Mouse (Mus musculus) ES-Bruce4 (cell line): ENCODE measurements around the gene Trpm8. TPM values are rescaled to one million over a fixed set of nuclear protein-coding genes. Genes with fewer than 3 reads are reported as not detected.

Source experiments
- H3K27ac ChIP-seq: 2 replicates; pipeline ENCODE4 v1.5.1; 2012; ENCODE audit warnings: low read length, inconsistent platforms; ENCODE audit not compliant: insufficient read depth
- H3K27me3 ChIP-seq: 2 replicates; pipeline ENCODE4 v1.6.1; 2012; ENCODE audit warnings: mild to moderate bottlenecking, low read length, inconsistent platforms; ENCODE audit not compliant: control insufficient read depth, poor library complexity, insufficient read depth, severe bottlenecking
- H3K36me3 ChIP-seq: 2 replicates; pipeline ENCODE4 v1.6.1; 2012; ENCODE audit warnings: inconsistent platforms, mild to moderate bottlenecking, low read length, moderate library complexity; ENCODE audit not compliant: control insufficient read depth, poor library complexity, insufficient read depth, severe bottlenecking
- H3K4me1 ChIP-seq: one replicate; pipeline ENCODE4 v1.8.1; 2011; ENCODE audit warnings: low read length; ENCODE audit not compliant: control insufficient read depth, insufficient read depth
- H3K4me3 ChIP-seq: 2 replicates; pipeline ENCODE4 v1.5.1; 2011; ENCODE audit warnings: low read depth, mild to moderate bottlenecking, low read length
- H3K9ac ChIP-seq: 2 replicates; pipeline ENCODE4 v1.6.1; 2012; ENCODE audit warnings: low read depth, mild to moderate bottlenecking, inconsistent platforms; ENCODE audit not compliant: poor library complexity, severe bottlenecking
- H3K9me3 ChIP-seq: replicated peaks from 2 replicates; pipeline ENCODE4 v1.6.1; 2012; ENCODE audit warnings: mild to moderate bottlenecking, low read length, inconsistent platforms; ENCODE audit not compliant: control insufficient read depth, poor library complexity, insufficient read depth, severe bottlenecking
- CTCF ChIP-seq: IDR thresholded peaks from one replicate; pipeline ENCODE4 v1.8.1; 2011; ENCODE audit warnings: low read depth, low read length
- EP300 ChIP-seq: IDR thresholded peaks from 2 replicates; pipeline ENCODE4 v1.6.1; 2011; ENCODE audit warnings: low read depth, low read length; ENCODE audit not compliant: insufficient read depth
- POLR2A ChIP-seq: IDR thresholded peaks from one replicate; pipeline ENCODE4 v1.8.1; 2011; ENCODE audit warnings: low read length; ENCODE audit not compliant: insufficient read depth
- polyA plus RNA-seq: library from polyadenylated mRNA; stranded (reverse); fragments of >200 nt; gene quantifications from 2 replicates; pipeline ENCODE4 v1.2.4, GENCODE M21; 2011; ENCODE audit warnings: low read depth; ENCODE audit not compliant: missing spikeins, insufficient read depth, insufficient read length

The Trpm8 gene
- polyA plus RNA-seq, 1 experiment: not detected

GRCm38 (mm10) chr1:88355025-88355424, 77.6 kb downstream of the Trpm8 start:
- TF ChIP-seq POLR2A (no peak), EP300 (no peak), CTCF (no peak)
- no peaks in the 10 kb centered on the region for H3K4me1 ChIP-seq
- no peak overlapping the region for H3K27ac ChIP-seq
- no peaks in the 10 kb centered on the region for H3K9me3 ChIP-seq
- H3K27me3 ChIP-seq: no peaks in the 10 kb centered on the region
- H3K36me3 ChIP-seq: no peaks in the 10 kb centered on the region
- H3K4me3 ChIP-seq: no peak overlapping the region
- H3K9ac ChIP-seq: no peak overlapping the region

GRCm38 (mm10) chr1:88355681-88356080, 78.2 kb downstream of the Trpm8 start:
- TF ChIP-seq EP300 (no peak), CTCF (no peak), POLR2A (no peak)
- Histone ChIP-seq H3K27ac (no peak overlapping the region), H3K9ac (no peak overlapping the region), H3K9me3 (no peaks in the 10 kb centered on the region), H3K27me3 (no peaks in the 10 kb centered on the region), H3K4me1 (no peaks in the 10 kb centered on the region), H3K36me3 (no peaks in the 10 kb centered on the region), H3K4me3 (no peak overlapping the region)

- Histone ChIP-seq H3K4me3 (no peak overlapping the region), H3K27ac (no peak overlapping the region), H3K9ac (no peak overlapping the region), H3K27me3 (no peaks in the 10 kb centered on the region), H3K36me3 (no peaks in the 10 kb centered on the region), H3K9me3 (no peaks in the 10 kb centered on the region), H3K4me1 (no peaks in the 10 kb centered on the region)
- TF ChIP-seq POLR2A (no peak), CTCF (no peak), EP300 (no peak)
These were observed 79.2 kb downstream of the Trpm8 start for GRCm38 (mm10) chr1:88356616-88357015.

- H3K9ac ChIP-seq: no peak overlapping the region
- no peak overlapping the region for H3K27ac ChIP-seq
- no peaks in the 10 kb centered on the region for H3K4me1 ChIP-seq
- TF ChIP-seq POLR2A (no peak), CTCF (peak; percentile 54)
- no peak overlapping the region for H3K4me3 ChIP-seq
- H3K36me3 ChIP-seq: no peaks in the 10 kb centered on the region
- H3K27me3 ChIP-seq: no peaks in the 10 kb centered on the region
- no peaks in the 10 kb centered on the region for H3K9me3 ChIP-seq
These were observed 80.1 kb downstream of the Trpm8 start for GRCm38 (mm10) chr1:88357458-88358090.

GRCm38 (mm10) chr1:88358102-88358654, 80.7 kb downstream of the Trpm8 start:
- no peaks in the 10 kb centered on the region for H3K4me1 ChIP-seq
- TF ChIP-seq EP300 (no peak), POLR2A (no peak), CTCF (no peak)
- H3K4me3 ChIP-seq: no peak overlapping the region
- H3K9ac ChIP-seq: no peak overlapping the region
- no peaks in the 10 kb centered on the region for H3K36me3 ChIP-seq
- H3K9me3 ChIP-seq: no peaks in the 10 kb centered on the region
- no peak overlapping the region for H3K27ac ChIP-seq
- no peaks in the 10 kb centered on the region for H3K27me3 ChIP-seq

GRCm38 (mm10) chr1:88361085-88361484, 83.6 kb downstream of the Trpm8 start:
- H3K4me1 ChIP-seq: no peaks in the 10 kb centered on the region
- H3K27ac ChIP-seq: no peak overlapping the region
- H3K36me3 ChIP-seq: no peaks in the 10 kb centered on the region
- H3K9me3 ChIP-seq: no peaks in the 10 kb centered on the region
- H3K27me3 ChIP-seq: no peaks in the 10 kb centered on the region
- H3K4me3 ChIP-seq: no peak overlapping the region
- H3K9ac ChIP-seq: no peak overlapping the region
- no peak for TF ChIP-seq CTCF
- no peak for TF ChIP-seq POLR2A
- TF ChIP-seq EP300: no peak
